Mouse (Mus musculus) CD4-positive, CD25-positive, alpha-beta regulatory T cell, adult 4 months (primary cell): ENCODE measurements around the gene F2rl3. TPM values are rescaled to one million over a fixed set of nuclear protein-coding genes. Genes with fewer than 3 reads are reported as not detected.
A peak's percentile ranks its signal among the peaks of the same experiment; 100 is the strongest.

ENCODE experiments used
- ATAC-seq: one replicate; pipeline ENCODE4 v1.8.0; 2017
- polyA plus RNA-seq, 2 experiments: library from polyadenylated mRNA; unstranded; fragments of 100-300 nt; shearing (Covaris generic); gene quantifications; one replicate each; pipeline ENCODE4 v1.2.1; 2017

Gene F2rl3
- polyA plus RNA-seq = 10 to 100 TPM in 1 of 2 experiments, 1 to 10 TPM in 1; 6.1 to 10.2 TPM

- ATAC-seq = peak; percentile 91
Measured at GRCm38 (mm10) chr8:72761322-72762051, at the start of gene F2rl3. F2rl3 (plus strand) TSS chr8:72761880.

DNA sequence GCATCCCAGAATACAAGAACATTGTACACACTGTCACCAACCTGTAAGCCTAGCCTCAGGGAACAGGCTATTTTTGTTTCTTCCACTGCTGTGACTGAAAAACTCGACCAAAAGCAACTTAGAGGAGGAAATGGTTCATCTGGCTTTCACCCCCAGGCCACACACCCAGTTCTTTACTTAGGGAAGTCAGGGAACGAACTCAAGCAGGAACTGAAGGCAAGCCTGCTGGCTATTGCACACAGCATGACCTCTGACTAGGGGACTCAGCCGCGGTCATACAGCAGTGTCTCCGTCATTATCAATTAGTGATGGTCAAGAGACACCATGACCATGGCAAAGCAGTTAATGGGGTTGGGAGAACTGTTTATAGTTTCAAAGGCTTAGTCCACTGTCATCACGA lies 49.1 kb upstream of the F2rl3 start:
- ATAC-seq = no peak

DNA sequence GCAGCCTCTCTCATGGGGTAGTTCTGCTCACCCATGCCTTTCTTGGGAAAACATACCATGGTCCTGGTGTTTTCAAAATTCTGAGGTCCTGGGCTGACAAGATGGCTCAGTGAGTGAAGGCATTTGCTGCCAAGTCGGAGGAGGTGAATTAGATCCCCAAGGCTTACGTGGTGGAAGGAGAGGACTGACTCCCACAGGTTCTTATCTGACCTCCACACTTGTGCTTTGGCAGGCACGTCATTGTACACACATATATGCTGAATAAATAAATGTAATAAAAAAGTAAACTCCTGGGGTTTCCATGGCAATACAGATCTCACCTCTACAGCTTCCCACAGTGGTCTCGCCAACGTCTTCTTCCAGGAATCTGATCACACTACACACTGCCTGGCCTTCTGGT lies 45.1 kb upstream of the F2rl3 start:
- ATAC-seq = no peak

DNA sequence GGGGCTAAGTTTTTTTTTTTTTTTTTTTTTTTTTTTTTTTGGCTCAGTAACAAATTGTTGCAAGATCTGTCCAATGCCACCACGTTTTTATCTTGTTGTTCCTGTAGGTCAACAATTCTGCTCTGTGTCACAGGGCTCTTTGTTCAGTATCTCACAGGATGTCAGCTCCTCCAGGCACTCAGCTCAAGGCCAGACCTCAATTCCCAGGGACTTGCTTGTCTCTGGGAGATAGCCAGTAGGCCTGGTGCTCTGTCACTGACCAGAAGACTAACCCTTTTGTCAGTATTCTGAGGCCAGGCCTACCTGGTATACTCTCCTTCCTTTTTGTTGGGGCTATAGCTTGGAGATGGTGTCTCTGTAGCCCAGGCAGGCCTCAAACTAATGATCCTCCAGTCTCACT lies 41.1 kb upstream of the F2rl3 start:
- no peak for ATAC-seq

DNA sequence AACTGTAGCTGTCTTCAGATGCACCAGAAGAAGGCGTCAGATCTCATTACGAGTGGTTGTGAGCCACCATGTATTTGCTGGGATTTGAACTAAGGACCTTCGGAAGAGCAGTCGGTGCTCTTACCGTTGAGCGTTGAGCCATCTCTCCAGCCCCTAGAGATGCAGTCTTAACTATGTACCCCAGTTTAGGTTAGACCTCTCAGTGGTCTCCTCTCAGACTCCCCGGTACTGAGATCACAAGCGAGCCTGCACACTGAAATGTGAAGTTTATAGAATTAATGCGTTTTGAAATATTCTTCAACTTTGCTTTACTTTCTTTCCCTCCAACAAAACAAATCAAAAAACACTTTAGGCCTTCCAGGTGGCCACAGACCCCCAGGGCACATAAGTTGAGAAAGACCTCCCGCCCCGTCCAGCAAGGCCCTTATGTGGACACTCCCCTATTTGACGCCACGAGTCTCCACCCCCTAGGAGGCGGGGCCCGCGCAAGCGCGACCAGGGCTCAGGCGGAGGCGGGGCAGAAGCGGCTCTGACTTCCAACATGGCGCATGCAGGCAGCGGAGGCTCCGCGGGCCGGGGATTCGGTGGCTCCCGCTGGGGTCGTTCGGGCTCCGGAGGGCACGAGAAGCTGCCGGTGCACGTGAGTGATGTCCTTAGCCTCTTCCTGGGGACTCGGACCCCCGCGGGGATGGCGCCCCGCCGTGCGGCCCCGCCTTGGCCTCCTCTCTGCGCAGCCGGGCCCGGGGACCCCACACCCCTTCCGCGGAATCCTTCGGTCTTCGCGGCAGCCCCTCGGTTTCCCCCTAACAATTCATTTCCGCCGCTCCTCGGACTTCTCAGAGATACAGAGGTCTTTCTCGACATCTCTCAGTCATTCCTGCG lies 38.7 kb upstream of the F2rl3 start, which contains the start of gene Sin3b:
Gene Sin3b, plus strand, starts transcription at position 517 of the 882 bp plus-strand sequence.
- ATAC-seq = peak; percentile 100

- peak; percentile 10 for ATAC-seq
Measured at GRCm38 (mm10) chr8:72723651-72724001, 38.1 kb upstream of the F2rl3 start.

GRCm38 (mm10) chr8:72728636-72729035 lies 33.0 kb upstream of the F2rl3 start:
- ATAC-seq = no peak

DNA sequence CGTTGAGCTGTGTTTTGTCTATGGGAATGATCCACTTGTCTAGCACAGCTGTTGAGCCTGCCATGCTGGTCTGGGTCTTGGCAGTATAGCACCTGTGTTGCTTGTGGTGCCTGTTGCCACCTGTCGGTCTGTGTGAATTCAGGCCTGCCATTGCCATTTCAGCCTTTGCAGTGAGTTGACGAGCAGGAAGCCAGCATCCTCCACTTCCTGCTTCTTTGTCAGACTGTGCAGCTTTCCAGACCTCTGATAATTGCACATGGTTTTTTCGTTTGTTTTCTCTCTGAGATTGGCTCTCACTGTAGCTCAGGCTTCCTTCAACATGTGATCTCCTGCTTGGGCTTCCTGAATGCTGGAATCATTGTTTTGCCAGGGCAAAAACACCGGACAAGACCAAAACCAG lies 26.7 kb upstream of the F2rl3 start:
- ATAC-seq = peak; percentile 54

GRCm38 (mm10) chr8:72736868-72737267 lies 24.8 kb upstream of the F2rl3 start:
- ATAC-seq = no peak

DNA sequence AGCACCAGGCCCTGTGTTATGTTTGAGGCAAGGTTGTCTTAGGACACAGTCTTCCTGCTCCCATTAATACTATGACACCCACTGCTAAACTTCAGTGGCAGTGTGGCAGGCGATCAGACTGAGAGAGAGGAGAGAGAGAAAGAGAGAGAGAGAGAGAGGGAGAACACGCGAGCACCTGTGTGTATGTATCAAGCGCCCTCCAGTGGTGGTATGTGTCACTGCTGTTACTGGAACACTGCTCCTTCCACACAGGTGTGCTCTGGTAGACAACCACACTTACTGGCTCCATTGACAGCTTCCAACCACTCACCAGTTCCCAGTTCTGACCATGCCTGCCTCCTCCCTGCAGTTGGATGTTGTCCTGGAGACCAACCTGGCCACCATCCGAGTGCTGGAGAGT lies 15.6 kb upstream of the F2rl3 start:
- ATAC-seq = peak; percentile 56

- no peak for ATAC-seq
Measured at GRCm38 (mm10) chr8:72749846-72750245, 11.8 kb upstream of the F2rl3 start.

- no peak for ATAC-seq
Measured at GRCm38 (mm10) chr8:72750266-72750665, 11.4 kb upstream of the F2rl3 start.

- no peak for ATAC-seq
Measured at GRCm38 (mm10) chr8:72751126-72751525, 10.6 kb upstream of the F2rl3 start.

GRCm38 (mm10) chr8:72752289-72752688 lies 9.4 kb upstream of the F2rl3 start:
- no peak for ATAC-seq

- no peak for ATAC-seq
Measured at GRCm38 (mm10) chr8:72753165-72753564, 8.5 kb upstream of the F2rl3 start.

GRCm38 (mm10) chr8:72753781-72754180 lies 7.9 kb upstream of the F2rl3 start:
- ATAC-seq = no peak

GRCm38 (mm10) chr8:72756031-72756430 lies 5.6 kb upstream of the F2rl3 start:
- ATAC-seq = no peak

GRCm38 (mm10) chr8:72756771-72757390 lies 4.8 kb upstream of the F2rl3 start:
- no peak for ATAC-seq

- no peak for ATAC-seq
Measured at GRCm38 (mm10) chr8:72757426-72758195, 4.1 kb upstream of the F2rl3 start.

- no peak for ATAC-seq
Measured at GRCm38 (mm10) chr8:72758310-72758709, 3.4 kb upstream of the F2rl3 start.

GRCm38 (mm10) chr8:72760216-72760615 lies 1.5 kb upstream of the F2rl3 start:
- ATAC-seq = no peak

DNA sequence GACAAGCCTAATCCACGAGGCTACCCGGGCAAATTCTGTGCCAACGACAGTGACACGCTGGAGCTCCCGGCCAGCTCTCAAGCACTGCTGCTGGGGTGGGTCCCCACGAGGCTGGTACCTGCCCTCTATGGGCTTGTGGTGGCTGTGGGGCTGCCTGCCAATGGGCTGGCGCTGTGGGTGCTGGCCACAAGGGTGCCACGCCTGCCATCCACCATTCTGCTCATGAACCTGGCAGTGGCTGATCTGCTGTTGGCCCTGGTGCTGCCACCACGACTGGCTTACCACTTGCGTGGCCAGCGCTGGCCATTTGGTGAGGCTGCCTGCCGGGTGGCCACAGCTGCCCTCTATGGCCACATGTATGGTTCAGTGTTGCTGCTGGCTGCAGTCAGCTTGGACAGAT lies 626 bp downstream of the F2rl3 start:
- peak; percentile 7 for ATAC-seq

- ATAC-seq = no peak
Measured at GRCm38 (mm10) chr8:72765696-72766095, 4.0 kb downstream of the F2rl3 start.
